Mouse (Mus musculus) stomach, embryonic 15.5 days (tissue): ENCODE measurements around the gene Skp2. TPM values are rescaled to one million over a fixed set of nuclear protein-coding genes. Genes with fewer than 3 reads are reported as not detected.
A peak's percentile ranks its signal among the peaks of the same experiment; 100 is the strongest.

ENCODE experiments used
- ATAC-seq: fragments of 200-750 bp; cut with Nextera tagmentation; 2 replicates; pipeline ENCODE4 v1.8.0; 2017; ENCODE audit warnings: low read depth, moderate number of reproducible peaks, moderate TSS enrichment; ENCODE audit not compliant: insufficient read depth, low FRiP score
- H3K27ac ChIP-seq: fragments of 300-500 bp; sonication (generic); 2 replicates; pipeline ENCODE4 v1.5.1; 2015; ENCODE audit warnings: mild to moderate bottlenecking, inconsistent platforms
- H3K27me3 ChIP-seq: fragments of 300-500 bp; sonication (generic); replicated peaks from 2 replicates; pipeline ENCODE4 v1.6.1; 2015; ENCODE audit warnings: inconsistent platforms
- H3K36me3 ChIP-seq: fragments of 300-500 bp; sonication (generic); 2 replicates; pipeline ENCODE4 v1.6.1; 2015; ENCODE audit warnings: inconsistent platforms
- H3K4me1 ChIP-seq: fragments of 300-500 bp; sonication (generic); 2 replicates; pipeline ENCODE4 v1.6.1; 2015; ENCODE audit warnings: inconsistent platforms
- H3K4me2 ChIP-seq: fragments of 300-500 bp; sonication (generic); 2 replicates; pipeline ENCODE4 v1.6.1; 2015; ENCODE audit warnings: mild to moderate bottlenecking, inconsistent platforms
- H3K4me3 ChIP-seq: fragments of 300-500 bp; sonication (generic); replicated peaks from 2 replicates; pipeline ENCODE4 v1.5.1; 2015; ENCODE audit warnings: inconsistent platforms
- H3K9ac ChIP-seq: fragments of 300-500 bp; sonication (generic); 2 replicates; pipeline ENCODE4 v1.6.1; 2015; ENCODE audit warnings: inconsistent platforms
- H3K9me3 ChIP-seq: fragments of 300-500 bp; sonication (generic); 2 replicates; pipeline ENCODE4 v1.6.1; 2016; ENCODE audit warnings: inconsistent platforms
- WGBS: fragments of 180-500 bp; shearing (Covaris S2); methylation state at CpG from one replicate; pipeline ENCODE4 v1.1.7; 2015; 5-methylcytosine and 5-hydroxymethylcytosine counted together
- polyA plus RNA-seq: library from polyadenylated mRNA; unstranded; fragments of >200 nt; fragmentation: Nextera tagmentation; extraction: Ambion mirVana; gene quantifications from 2 replicates; pipeline ENCODE4 v1.2.1, GENCODE M21; 2015

Skp2 gene
- polyA plus RNA-seq, 1 experiment from 2014 or later: 52.5 TPM

DNA sequence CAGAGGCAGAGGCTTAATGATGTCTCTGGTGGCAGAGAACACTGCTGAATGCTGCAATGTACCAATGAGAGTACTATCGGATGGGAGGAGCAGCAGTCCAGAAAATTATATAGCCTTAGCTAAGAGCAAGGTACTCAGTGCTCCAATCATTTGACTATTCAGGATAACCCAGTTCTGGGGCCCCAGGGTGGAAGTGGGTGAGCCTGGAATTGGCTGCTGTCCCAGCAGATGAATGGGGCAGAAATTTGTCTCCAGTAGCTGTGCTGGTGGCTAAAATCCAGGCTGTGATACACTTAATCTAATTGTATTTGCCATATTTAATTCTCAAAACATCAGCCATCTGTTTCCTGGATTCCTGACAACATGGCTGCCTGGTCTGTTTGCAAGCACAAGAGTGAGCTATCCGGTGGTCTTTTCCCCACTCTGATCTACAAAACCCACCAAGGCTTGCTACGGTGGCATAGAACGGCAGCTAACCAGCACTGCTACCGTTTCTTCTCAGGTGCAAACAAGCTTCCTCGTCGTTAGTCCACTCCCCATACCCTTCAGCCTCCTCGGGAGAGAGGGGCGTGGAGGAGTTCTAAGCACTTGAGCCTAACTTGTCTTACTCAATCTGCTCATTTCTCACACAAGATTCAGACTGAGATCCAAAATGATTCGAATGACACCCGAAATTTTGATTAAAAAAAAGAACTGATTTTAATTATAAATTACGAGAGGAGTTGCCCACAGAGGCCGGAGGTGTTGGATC, 22.4 kb downstream of the Skp2 start:
- Histone ChIP-seq H3K4me3 (no peak overlapping the region), H3K9ac (no peak overlapping the region), H3K27me3 (no peaks in the 10 kb centered on the region), H3K36me3 (peaks cover 26% of the 10 kb centered on the region), H3K4me1 (peaks cover 20% of the 10 kb centered on the region; the same call in 1 of the 2 replicates), H3K4me2 (no peak overlapping the region), H3K27ac (peak overlapping the region; percentile 57; the same call in 1 of the 2 replicates), H3K9me3 (no peaks in the 10 kb centered on the region)
- no peak for ATAC-seq
- 77% methylated on average over 13 of the region's 13 CpGs for WGBS

DNA sequence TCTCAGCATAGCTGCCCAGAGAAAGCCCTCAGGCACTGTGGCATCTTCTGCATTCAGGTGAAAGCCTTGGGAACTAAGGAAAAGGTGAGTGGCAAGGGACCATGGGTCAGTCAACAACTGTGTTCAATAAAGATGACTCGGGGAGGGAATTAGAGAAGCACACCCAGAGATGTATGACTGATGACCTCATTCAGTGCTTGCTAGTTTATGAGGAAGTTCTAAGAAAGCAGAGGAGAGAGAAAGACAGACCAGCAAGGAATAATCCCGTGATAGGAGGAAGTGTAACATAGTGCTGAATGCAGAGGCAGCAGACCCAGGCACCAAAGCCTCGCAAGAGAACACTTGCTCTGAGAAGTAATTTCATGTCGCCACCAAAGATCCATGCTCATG, 23.7 kb downstream of the Skp2 start:
- WGBS: 68% methylated on average over 4 of the region's 4 CpGs
- peaks cover 16% of the 10 kb centered on the region; the same call in 1 of the 2 replicates for H3K4me1 ChIP-seq
- H3K27ac ChIP-seq: peak overlapping the region; percentile 57; the same call in 1 of the 2 replicates
- H3K9me3 ChIP-seq: no peaks in the 10 kb centered on the region
- H3K9ac ChIP-seq: peak overlapping the region; percentile 1; the same call in 1 of the 2 replicates
- no peak for ATAC-seq
- no peak overlapping the region for H3K4me2 ChIP-seq
- no peak overlapping the region for H3K4me3 ChIP-seq
- H3K36me3 ChIP-seq: peaks cover 21% of the 10 kb centered on the region
- no peaks in the 10 kb centered on the region for H3K27me3 ChIP-seq

DNA sequence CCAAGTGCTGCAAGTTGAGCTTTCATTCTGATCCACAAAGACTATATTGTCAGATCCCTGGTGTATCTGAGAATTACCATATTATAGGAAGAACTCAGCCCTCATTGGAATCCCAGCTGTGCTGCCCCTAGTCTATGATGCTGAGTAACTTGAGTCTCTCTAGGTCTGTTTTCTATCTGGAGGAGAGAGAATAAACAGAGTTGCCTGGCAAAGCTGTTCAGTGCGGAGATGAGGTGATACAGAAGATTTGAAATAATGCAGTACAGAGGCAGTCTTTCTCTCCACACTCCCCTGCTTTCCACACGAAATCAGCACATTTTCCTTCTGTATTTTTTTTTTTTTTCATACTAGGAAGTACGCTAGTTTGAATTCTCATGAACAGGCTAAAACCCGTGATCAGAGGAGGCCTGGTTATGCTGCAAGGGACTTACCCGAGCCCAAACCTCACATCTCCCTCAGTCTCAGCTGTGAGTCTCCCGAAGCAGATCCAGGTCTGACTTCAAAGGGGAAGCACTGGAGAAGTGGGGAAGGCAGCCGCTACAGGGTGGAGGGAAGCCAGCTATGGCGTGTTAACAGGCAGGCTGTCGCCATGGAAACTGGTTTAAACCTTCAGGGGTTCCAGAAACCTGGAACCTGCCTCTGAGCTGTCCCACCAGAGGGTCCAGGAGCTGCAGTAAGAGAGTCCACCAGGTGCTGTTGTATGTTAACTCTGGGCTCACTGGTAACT, 24.3 kb downstream of the Skp2 start:
- Histone ChIP-seq H3K4me3 (no peak overlapping the region), H3K9me3 (no peaks in the 10 kb centered on the region), H3K36me3 (peaks cover 18% of the 10 kb centered on the region), H3K9ac (peak overlapping the region; percentile 1; the same call in 1 of the 2 replicates), H3K27ac (peak overlapping the region; percentile 57; the same call in 1 of the 2 replicates), H3K27me3 (no peaks in the 10 kb centered on the region), H3K4me2 (no peak overlapping the region), H3K4me1 (peaks cover 16% of the 10 kb centered on the region; the same call in 1 of the 2 replicates)
- 70% methylated on average over 9 of the region's 9 CpGs for WGBS
- peak; percentile 25; the same call in 1 of the 2 replicates for ATAC-seq

DNA sequence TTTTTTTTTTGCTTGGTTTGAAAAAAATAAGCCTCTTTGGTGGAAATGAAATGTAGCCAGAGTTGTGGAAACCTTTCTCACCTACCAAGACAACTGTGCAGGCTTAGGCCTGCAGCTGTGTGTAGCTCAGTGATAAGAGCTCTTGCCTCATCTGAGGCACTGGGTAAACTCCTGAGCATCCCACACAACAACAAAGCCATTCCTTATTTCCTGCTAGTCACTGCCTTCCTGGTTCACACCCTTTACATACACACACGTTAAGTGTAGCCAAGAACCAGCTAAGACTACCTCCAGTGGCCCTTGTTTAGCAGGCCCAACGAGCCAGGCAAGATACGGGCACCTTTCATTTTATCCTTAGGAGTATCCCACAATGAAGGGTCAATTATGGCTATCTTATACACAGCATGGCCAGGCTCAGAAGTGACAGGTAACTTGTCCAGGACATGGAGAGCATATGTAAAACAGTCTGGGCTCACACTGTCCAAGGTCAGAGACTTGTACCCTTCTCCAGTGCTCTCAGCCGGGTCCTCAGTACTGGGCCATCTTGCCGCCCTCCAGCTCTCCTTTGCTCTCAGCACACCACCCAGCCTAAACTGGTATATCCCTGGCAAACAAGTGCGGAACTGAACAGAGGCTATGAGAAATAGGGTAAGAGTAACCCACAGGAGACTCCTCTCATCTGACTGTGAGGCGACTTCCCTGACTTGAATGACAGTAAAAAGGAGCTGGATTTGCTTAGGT, 28.0 kb downstream of the Skp2 start:
- H3K4me2 ChIP-seq: no peak overlapping the region
- H3K4me1 ChIP-seq: no peaks in the 10 kb centered on the region
- WGBS: 81% methylated on average over 7 of the region's 7 CpGs
- H3K27ac ChIP-seq: no peak overlapping the region
- peaks cover 26% of the 10 kb centered on the region for H3K36me3 ChIP-seq
- no peak overlapping the region for H3K4me3 ChIP-seq
- no peaks in the 10 kb centered on the region for H3K27me3 ChIP-seq
- no peak for ATAC-seq
- H3K9me3 ChIP-seq: no peaks in the 10 kb centered on the region
- no peak overlapping the region for H3K9ac ChIP-seq

DNA sequence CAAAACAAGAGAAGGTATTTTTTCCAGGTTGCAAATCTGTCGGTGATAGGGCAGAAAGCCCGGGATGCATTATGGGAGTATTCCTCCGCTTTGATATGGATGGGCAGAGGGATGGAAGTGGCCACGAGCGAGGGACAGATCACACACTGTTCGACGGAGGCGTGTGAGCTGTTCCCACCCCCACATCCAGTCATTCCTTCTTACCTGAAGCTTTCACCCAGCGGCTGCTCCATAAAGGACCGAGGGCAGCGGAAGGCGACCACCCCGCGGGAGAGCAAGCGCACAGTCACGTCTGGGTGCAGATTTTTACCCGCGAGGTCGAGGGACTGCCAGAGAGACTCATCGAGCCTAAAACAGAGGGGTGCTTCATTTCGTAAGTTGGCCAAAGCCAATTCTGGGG, 30.4 kb downstream of the Skp2 start:
- Histone ChIP-seq H3K9me3 (no peaks in the 10 kb centered on the region), H3K9ac (no peak overlapping the region), H3K4me2 (no peak overlapping the region), H3K4me3 (no peak overlapping the region), H3K36me3 (peaks cover 26% of the 10 kb centered on the region), H3K27me3 (no peaks in the 10 kb centered on the region), H3K27ac (no peak overlapping the region), H3K4me1 (no peaks in the 10 kb centered on the region)
- 93% methylated on average over 21 of the region's 21 CpGs for WGBS
- ATAC-seq: no peak

DNA sequence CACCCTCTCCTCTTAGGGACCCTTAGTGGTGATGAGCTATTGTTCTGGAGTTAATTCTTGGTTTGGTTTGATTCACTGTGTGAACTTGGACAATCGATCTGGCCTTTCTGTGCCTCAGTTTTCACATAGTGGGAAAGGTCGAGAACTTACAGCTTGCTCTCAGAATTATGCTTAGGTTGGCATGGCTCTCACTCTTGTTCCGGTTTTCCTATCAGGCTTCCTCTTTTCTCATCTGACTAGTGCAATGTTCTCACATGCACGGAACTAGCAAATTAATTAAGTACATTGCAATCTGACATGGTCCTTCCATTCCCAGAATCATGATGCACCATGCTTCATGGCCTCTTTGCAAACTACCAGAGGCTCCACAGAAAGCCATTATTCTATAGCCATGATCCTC, 32.2 kb downstream of the Skp2 start:
- Histone ChIP-seq H3K27ac (no peak overlapping the region), H3K36me3 (peaks cover 32% of the 10 kb centered on the region), H3K4me2 (no peak overlapping the region), H3K27me3 (no peaks in the 10 kb centered on the region), H3K4me1 (no peaks in the 10 kb centered on the region), H3K9me3 (no peaks in the 10 kb centered on the region), H3K4me3 (no peak overlapping the region), H3K9ac (no peak overlapping the region)
- no peak for ATAC-seq
- WGBS: 86% methylated on average over 4 of the region's 4 CpGs

DNA sequence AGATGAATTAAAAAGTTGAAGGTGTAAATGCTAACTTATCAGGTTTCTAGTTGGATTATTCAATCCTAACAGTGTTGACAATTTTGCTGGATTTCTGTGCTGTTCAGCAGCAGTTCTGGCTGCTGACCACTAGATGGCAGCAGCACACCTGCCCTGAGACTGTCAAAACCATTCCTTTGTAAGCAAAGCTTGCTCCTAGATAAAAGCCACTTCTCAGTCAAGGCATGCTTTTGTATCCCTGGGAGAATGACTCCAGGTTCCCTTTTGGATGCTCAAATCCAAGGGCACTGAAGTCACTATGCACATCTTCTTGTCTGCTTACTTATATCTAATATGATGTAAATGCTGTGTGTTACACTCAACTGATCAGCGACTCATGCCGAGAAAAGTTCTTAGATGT, 35.1 kb downstream of the Skp2 start:
- Histone ChIP-seq H3K27me3 (no peaks in the 10 kb centered on the region), H3K4me2 (no peak overlapping the region), H3K4me3 (no peak overlapping the region), H3K9ac (no peak overlapping the region), H3K36me3 (peaks cover 48% of the 10 kb centered on the region), H3K27ac (no peak overlapping the region), H3K4me1 (no peaks in the 10 kb centered on the region), H3K9me3 (no peaks in the 10 kb centered on the region)
- 89% methylated on average over 2 of the region's 2 CpGs for WGBS
- no peak for ATAC-seq

DNA sequence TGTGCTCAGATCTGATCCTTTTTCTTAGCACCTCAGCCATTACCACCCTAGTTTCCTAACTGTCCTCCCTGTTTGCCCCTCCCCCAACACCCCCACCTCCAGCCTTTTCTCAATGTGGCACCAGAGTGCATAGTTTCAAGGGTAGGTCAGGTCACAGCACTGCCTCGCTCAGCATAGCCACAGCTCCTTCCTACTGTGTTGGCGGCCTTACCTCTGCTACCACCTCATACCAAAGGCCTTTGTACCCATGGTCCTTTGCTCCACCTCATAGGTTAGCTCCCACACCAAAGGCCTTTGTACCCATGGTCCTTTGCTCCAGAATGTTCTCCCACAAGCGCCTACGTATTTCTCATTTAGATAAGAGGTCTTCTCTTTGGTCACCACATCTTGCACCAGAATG, 36.4 kb downstream of the Skp2 start:
- Histone ChIP-seq H3K4me2 (no peak overlapping the region), H3K9me3 (no peaks in the 10 kb centered on the region), H3K4me3 (no peak overlapping the region), H3K27me3 (no peaks in the 10 kb centered on the region), H3K9ac (no peak overlapping the region), H3K27ac (no peak overlapping the region), H3K36me3 (peaks cover 48% of the 10 kb centered on the region), H3K4me1 (no peaks in the 10 kb centered on the region)
- no peak for ATAC-seq
- WGBS: 88% methylated on average over 4 of the region's 4 CpGs

DNA sequence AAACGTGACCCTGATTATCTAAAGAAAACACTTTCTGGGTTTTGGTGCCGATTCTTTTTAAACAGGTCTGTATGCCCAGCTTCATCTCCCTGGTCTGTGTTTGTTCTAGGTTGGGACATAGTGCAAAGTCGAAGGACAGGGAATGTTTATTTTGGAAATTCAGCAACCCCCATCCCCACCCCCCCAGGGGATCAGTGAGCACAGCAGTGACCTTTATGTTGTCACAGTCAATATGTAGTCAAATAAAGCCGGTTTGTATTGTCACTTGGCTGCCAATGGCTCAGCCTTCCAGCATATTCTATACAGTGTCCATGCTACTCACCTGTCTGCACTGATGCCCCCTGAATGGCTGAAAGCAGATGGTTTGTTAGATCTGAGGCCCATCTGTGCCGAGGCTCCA, 40.6 kb downstream of the Skp2 start:
- Histone ChIP-seq H3K4me3 (no peak overlapping the region), H3K9me3 (no peaks in the 10 kb centered on the region), H3K9ac (no peak overlapping the region), H3K27me3 (no peaks in the 10 kb centered on the region), H3K36me3 (peaks cover 45% of the 10 kb centered on the region), H3K4me2 (no peak overlapping the region), H3K27ac (no peak overlapping the region), H3K4me1 (no peaks in the 10 kb centered on the region)
- 43% methylated on average over 5 of the region's 5 CpGs for WGBS
- ATAC-seq: peak; percentile 61; the same call in 1 of the 2 replicates

DNA sequence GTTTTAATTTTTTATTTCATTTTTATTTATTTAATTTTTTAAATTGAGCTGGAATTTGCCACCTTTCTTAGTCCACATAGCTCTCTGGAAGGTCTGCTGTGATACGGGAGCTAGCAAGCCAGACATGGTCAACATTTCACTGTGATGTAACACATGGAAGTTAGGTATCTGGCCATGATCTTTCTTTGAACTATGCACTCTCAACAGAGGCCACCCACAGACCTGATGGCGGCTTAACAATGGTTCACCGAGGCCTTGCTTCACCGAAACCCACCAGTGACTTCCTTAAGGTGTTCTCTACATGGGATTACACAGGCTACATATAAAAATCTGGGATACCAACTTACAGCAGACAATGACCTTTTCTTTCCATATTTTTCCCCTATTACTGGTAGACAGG, 41.1 kb downstream of the Skp2 start:
- Histone ChIP-seq H3K9ac (no peak overlapping the region), H3K27ac (no peak overlapping the region), H3K4me2 (no peak overlapping the region), H3K4me1 (no peaks in the 10 kb centered on the region), H3K4me3 (no peak overlapping the region), H3K36me3 (peaks cover 42% of the 10 kb centered on the region), H3K9me3 (no peaks in the 10 kb centered on the region), H3K27me3 (no peaks in the 10 kb centered on the region)
- WGBS: 64% methylated on average over 4 of the region's 4 CpGs
- peak; percentile 48; the same call in 1 of the 2 replicates for ATAC-seq

DNA sequence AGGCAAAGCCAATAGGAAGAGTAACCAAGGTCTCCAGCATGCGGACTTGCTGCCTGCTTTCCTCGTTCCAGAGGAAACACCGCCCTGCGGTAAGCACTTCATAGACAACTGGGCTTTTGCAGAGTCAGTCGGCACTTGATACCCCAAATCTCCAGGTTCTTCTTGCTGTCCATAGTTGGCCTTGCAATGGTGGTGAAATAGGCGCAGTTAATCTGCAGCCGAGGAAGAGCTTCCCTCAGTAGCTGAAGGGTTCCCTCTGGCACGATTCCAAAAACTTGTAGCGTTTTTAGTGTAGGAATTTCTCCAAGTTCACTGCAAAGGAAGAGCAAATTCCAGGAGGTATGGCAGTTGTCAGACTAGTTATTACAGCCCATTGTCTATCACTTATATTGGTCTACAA, 41.7 kb downstream of the Skp2 start:
- H3K27me3 ChIP-seq: no peaks in the 10 kb centered on the region
- H3K9ac ChIP-seq: no peak overlapping the region
- 71% methylated on average over 9 of the region's 9 CpGs for WGBS
- no peak for ATAC-seq
- no peaks in the 10 kb centered on the region for H3K4me1 ChIP-seq
- H3K9me3 ChIP-seq: no peaks in the 10 kb centered on the region
- no peak overlapping the region for H3K27ac ChIP-seq
- H3K36me3 ChIP-seq: peaks cover 38% of the 10 kb centered on the region
- no peak overlapping the region for H3K4me3 ChIP-seq
- H3K4me2 ChIP-seq: no peak overlapping the region

DNA sequence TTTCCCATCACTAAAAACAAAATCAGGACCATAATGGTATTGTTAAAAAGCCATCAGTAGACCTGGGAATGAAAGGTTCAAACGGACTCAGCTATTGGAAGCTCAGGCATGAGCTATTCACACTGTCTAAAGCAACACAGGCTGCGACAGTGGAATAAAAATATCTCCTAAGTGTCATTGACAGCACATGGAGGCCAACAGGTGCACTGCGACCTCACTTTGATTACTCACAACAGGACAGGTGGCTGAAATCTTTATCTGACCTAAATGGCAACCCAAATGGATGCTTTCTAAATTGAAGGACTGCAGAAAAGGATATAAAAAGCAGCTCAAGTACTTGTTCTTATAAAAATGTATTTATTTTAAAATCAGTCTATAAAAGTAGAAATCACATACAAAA, 43.6 kb downstream of the Skp2 start:
- no peaks in the 10 kb centered on the region for H3K27me3 ChIP-seq
- ATAC-seq: no peak
- H3K4me1 ChIP-seq: no peaks in the 10 kb centered on the region
- peaks cover 25% of the 10 kb centered on the region for H3K36me3 ChIP-seq
- H3K9me3 ChIP-seq: no peaks in the 10 kb centered on the region
- no peak overlapping the region for H3K9ac ChIP-seq
- no peak overlapping the region for H3K4me3 ChIP-seq
- H3K4me2 ChIP-seq: no peak overlapping the region
- no peak overlapping the region for H3K27ac ChIP-seq
- 72% methylated on average over 3 of the region's 3 CpGs for WGBS
